Mouse (Mus musculus): ENCODE measurements around the gene Fbxo6. TPM values are rescaled to one million over a fixed set of nuclear protein-coding genes. Genes with fewer than 3 reads are reported as not detected.

The Fbxo6 gene
- polyA plus RNA-seq, 1 experiment from 2014 or later: 33.7 TPM

GRCm38 (mm10) chr4:148171261-148171660 lies 19.3 kb upstream of the Fbxo6 start:
- peaks cover 32% of the 10 kb centered on the region for H3K27me3 ChIP-seq (ENCODE audit: insufficient read depth, low read length)
- no peak for TF ChIP-seq CTCF (IDR thresholded peaks at IDR 0.05; ENCODE audit: low read depth)
- no peaks in the 10 kb centered on the region for H3K36me3 ChIP-seq (ENCODE audit: insufficient read depth, low read length)
- WGBS: 51% methylated on average over 3 of the region's 3 CpGs
- ATAC-seq (replicated peaks; ENCODE audit: low FRiP score, low read depth): no peak
- no peak overlapping the region for H3K9ac ChIP-seq (ENCODE audit: low read depth, low read length)
- H3K4me3 ChIP-seq (replicated peaks; ENCODE audit: low read depth, low read length): no peak overlapping the region
- no peaks in the 10 kb centered on the region for H3K9me3 ChIP-seq (replicated peaks; ENCODE audit: low read length)
- DNase-seq (ENCODE audit: low spot score): no peak
- no peaks in the 10 kb centered on the region; the same call in 1 of the 2 replicates for H3K4me1 ChIP-seq (replicated peaks; ENCODE audit: insufficient read depth, low read length)
- H3K27ac ChIP-seq: no peak overlapping the region
- H3K4me2 ChIP-seq (ENCODE audit: low read length): no peak overlapping the region

GRCm38 (mm10) chr4:148170842-148171241 lies 18.9 kb upstream of the Fbxo6 start:
- H3K36me3 ChIP-seq (ENCODE audit: insufficient read depth, low read length): no peaks in the 10 kb centered on the region
- H3K9me3 ChIP-seq (replicated peaks; ENCODE audit: low read length): no peaks in the 10 kb centered on the region
- no peak overlapping the region for H3K9ac ChIP-seq (ENCODE audit: low read depth, low read length)
- H3K4me1 ChIP-seq (replicated peaks; ENCODE audit: insufficient read depth, low read length): no peaks in the 10 kb centered on the region; the same call in 1 of the 2 replicates
- ATAC-seq (replicated peaks; ENCODE audit: low FRiP score, low read depth) (no peak), DNase-seq (ENCODE audit: low spot score) (peak; percentile 66)
- no peak overlapping the region for H3K4me3 ChIP-seq (replicated peaks; ENCODE audit: low read depth, low read length)
- TF ChIP-seq CTCF (IDR thresholded peaks at IDR 0.05; ENCODE audit: low read depth): peak; percentile 96
- peaks cover 36% of the 10 kb centered on the region for H3K27me3 ChIP-seq (ENCODE audit: insufficient read depth, low read length)
- no peak overlapping the region for H3K4me2 ChIP-seq (ENCODE audit: low read length)
- WGBS: 7% methylated on average over 2 of the region's 2 CpGs
- H3K27ac ChIP-seq: no peak overlapping the region

DNA sequence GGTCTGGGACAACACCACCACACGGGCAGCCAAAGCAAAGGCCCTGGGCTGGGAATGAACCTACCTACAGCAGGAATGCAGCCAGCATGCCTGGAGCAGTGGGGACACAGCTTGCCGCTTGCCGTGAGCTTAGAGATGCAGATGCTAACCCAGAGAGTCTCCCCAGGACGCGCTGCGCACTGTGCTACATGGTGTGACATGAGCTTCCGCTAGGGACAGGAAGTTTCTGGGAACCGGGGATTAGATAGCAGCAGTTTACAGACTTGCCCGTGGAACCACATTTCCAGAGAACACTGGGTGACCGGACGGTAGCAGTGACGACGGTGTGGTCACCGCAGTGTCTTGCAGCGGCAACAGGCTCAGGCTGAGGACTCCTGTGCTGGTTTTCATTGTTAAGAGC lies 17.6 kb upstream of the Fbxo6 start:
- H3K27me3 ChIP-seq (ENCODE audit: insufficient read depth, low read length): peaks cover 40% of the 10 kb centered on the region
- H3K9me3 ChIP-seq (replicated peaks; ENCODE audit: low read length): no peaks in the 10 kb centered on the region
- ATAC-seq (replicated peaks; ENCODE audit: low FRiP score, low read depth): no peak
- H3K27ac ChIP-seq: no peak overlapping the region
- no peaks in the 10 kb centered on the region for H3K36me3 ChIP-seq (ENCODE audit: insufficient read depth, low read length)
- TF ChIP-seq CTCF (IDR thresholded peaks at IDR 0.05; ENCODE audit: low read depth): no peak
- no peak overlapping the region for H3K4me2 ChIP-seq (ENCODE audit: low read length)
- 23% methylated on average over 15 of the region's 15 CpGs for WGBS
- no peak overlapping the region for H3K9ac ChIP-seq (ENCODE audit: low read depth, low read length)
- no peak for DNase-seq (ENCODE audit: low spot score)
- H3K4me3 ChIP-seq (replicated peaks; ENCODE audit: low read depth, low read length): no peak overlapping the region
- H3K4me1 ChIP-seq (replicated peaks; ENCODE audit: insufficient read depth, low read length): no peaks in the 10 kb centered on the region; the same call in 1 of the 2 replicates

DNA sequence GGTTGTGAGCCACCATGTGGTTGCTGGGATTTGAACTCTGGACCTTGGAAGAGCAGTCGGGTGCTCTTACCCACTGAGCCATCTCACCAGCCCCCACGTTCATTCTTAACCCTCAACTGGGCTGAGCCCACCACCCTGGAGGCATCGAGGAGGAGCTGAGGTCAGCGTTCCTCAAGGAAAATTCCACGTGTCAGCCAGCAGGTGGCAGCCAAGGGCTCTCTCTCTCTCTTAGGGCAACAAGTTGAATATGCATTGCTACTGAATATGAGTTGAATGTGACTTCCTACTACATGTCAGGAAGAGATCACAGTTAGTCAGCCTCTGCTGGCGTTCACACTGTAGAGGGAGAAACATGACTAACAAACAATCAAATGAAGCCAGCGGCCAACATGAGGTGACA lies 16.3 kb upstream of the Fbxo6 start:
- H3K27me3 ChIP-seq (ENCODE audit: insufficient read depth, low read length): peaks cover 38% of the 10 kb centered on the region
- DNase-seq (ENCODE audit: low spot score): peak; percentile 77
- H3K4me3 ChIP-seq (replicated peaks; ENCODE audit: low read depth, low read length): no peak overlapping the region
- H3K36me3 ChIP-seq (ENCODE audit: insufficient read depth, low read length): no peaks in the 10 kb centered on the region
- TF ChIP-seq CTCF (IDR thresholded peaks at IDR 0.05; ENCODE audit: low read depth): peak; percentile 83
- no peak for ATAC-seq (replicated peaks; ENCODE audit: low FRiP score, low read depth)
- WGBS: 28% methylated on average over 7 of the region's 7 CpGs
- peaks cover 3% of the 10 kb centered on the region; the same call in 1 of the 2 replicates for H3K4me1 ChIP-seq (replicated peaks; ENCODE audit: insufficient read depth, low read length)
- H3K9me3 ChIP-seq (replicated peaks; ENCODE audit: low read length): no peaks in the 10 kb centered on the region
- no peak overlapping the region for H3K9ac ChIP-seq (ENCODE audit: low read depth, low read length)
- H3K27ac ChIP-seq: no peak overlapping the region
- H3K4me2 ChIP-seq (ENCODE audit: low read length): no peak overlapping the region

- no peak overlapping the region for H3K27ac ChIP-seq
- peaks cover 3% of the 10 kb centered on the region; the same call in 1 of the 2 replicates for H3K4me1 ChIP-seq (replicated peaks; ENCODE audit: insufficient read depth, low read length)
- no peak overlapping the region for H3K4me2 ChIP-seq (ENCODE audit: low read length)
- peak; percentile 69 for TF ChIP-seq CTCF (IDR thresholded peaks at IDR 0.05; ENCODE audit: low read depth)
- ATAC-seq (replicated peaks; ENCODE audit: low FRiP score, low read depth): no peak
- WGBS: 10% methylated on average over 4 of the region's 4 CpGs
- peak; percentile 69 for DNase-seq (ENCODE audit: low spot score)
- H3K4me3 ChIP-seq (replicated peaks; ENCODE audit: low read depth, low read length): no peak overlapping the region
- H3K9ac ChIP-seq (ENCODE audit: low read depth, low read length): no peak overlapping the region
- peaks cover 37% of the 10 kb centered on the region for H3K27me3 ChIP-seq (ENCODE audit: insufficient read depth, low read length)
- no peaks in the 10 kb centered on the region for H3K9me3 ChIP-seq (replicated peaks; ENCODE audit: low read length)
- no peaks in the 10 kb centered on the region for H3K36me3 ChIP-seq (ENCODE audit: insufficient read depth, low read length)
Observed at GRCm38 (mm10) chr4:148166986-148167385, 15.0 kb upstream of the Fbxo6 start.

GRCm38 (mm10) chr4:148166431-148166830 lies 14.5 kb upstream of the Fbxo6 start:
- Histone ChIP-seq H3K27ac (no peak overlapping the region), H3K27me3 (ENCODE audit: insufficient read depth, low read length) (peaks cover 42% of the 10 kb centered on the region), H3K9ac (ENCODE audit: low read depth, low read length) (no peak overlapping the region), H3K4me1 (replicated peaks; ENCODE audit: insufficient read depth, low read length) (peaks cover 3% of the 10 kb centered on the region; the same call in 1 of the 2 replicates), H3K4me3 (replicated peaks; ENCODE audit: low read depth, low read length) (no peak overlapping the region), H3K9me3 (replicated peaks; ENCODE audit: low read length) (no peaks in the 10 kb centered on the region), H3K36me3 (ENCODE audit: insufficient read depth, low read length) (no peaks in the 10 kb centered on the region), H3K4me2 (ENCODE audit: low read length) (no peak overlapping the region)
- DNase-seq (ENCODE audit: low spot score): no peak
- WGBS: 12% methylated on average over 10 of the region's 10 CpGs
- no peak for TF ChIP-seq CTCF (IDR thresholded peaks at IDR 0.05; ENCODE audit: low read depth)
- no peak for ATAC-seq (replicated peaks; ENCODE audit: low FRiP score, low read depth)

DNA sequence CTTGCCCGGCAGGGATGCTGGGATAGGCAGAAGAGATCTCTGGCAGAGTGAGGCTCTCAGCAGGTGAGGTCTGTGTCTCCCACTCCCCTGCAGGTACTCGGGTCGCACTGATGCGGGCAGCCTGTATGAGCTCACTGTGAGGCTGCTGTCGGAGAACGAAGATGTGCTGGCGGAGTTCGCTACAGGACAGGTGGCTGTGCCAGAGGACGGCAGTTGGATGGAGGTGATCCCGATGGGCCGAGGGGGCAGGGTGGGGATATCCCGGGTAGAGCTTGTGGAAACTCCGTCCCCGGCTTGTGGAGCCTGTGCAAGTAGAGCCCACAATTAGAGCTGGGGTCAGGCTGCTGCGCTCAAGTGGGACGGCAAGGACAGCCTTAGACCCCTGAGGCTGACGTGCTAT lies 13.6 kb upstream of the Fbxo6 start:
- Histone ChIP-seq H3K27ac (no peak overlapping the region), H3K36me3 (ENCODE audit: insufficient read depth, low read length) (no peaks in the 10 kb centered on the region), H3K4me1 (replicated peaks; ENCODE audit: insufficient read depth, low read length) (peaks cover 3% of the 10 kb centered on the region; the same call in 1 of the 2 replicates), H3K27me3 (ENCODE audit: insufficient read depth, low read length) (peaks cover 44% of the 10 kb centered on the region), H3K4me3 (replicated peaks; ENCODE audit: low read depth, low read length) (no peak overlapping the region), H3K9me3 (replicated peaks; ENCODE audit: low read length) (no peaks in the 10 kb centered on the region), H3K4me2 (ENCODE audit: low read length) (no peak overlapping the region), H3K9ac (ENCODE audit: low read depth, low read length) (no peak overlapping the region)
- TF ChIP-seq CTCF (IDR thresholded peaks at IDR 0.05; ENCODE audit: low read depth): no peak
- ATAC-seq (replicated peaks; ENCODE audit: low FRiP score, low read depth) (no peak), DNase-seq (ENCODE audit: low spot score) (no peak)
- WGBS: 4% methylated on average over 17 of the region's 17 CpGs

All from kidney, postnatal 0 days (tissue).